Mouse (Mus musculus) neural tube, embryonic 14.5 days (tissue): ENCODE results near the gene Prelid3b. TPM values are rescaled to one million over a fixed set of nuclear protein-coding genes. Genes with fewer than 3 reads are reported as not detected.

ENCODE experiments used
- ATAC-seq: fragments of 200-750 bp; cut with Nextera tagmentation; 2 replicates; pipeline ENCODE4 v1.8.0; 2017; ENCODE audit warnings: low read depth, mild to moderate bottlenecking, moderate TSS enrichment, moderate library complexity
- H3K27ac ChIP-seq: fragments of 300-500 bp; sonication (generic); 2 replicates; pipeline ENCODE4 v1.5.1; 2014; ENCODE audit warnings: low read depth, mild to moderate bottlenecking, control low read depth, low read length, moderate library complexity, mixed read lengths
- H3K27me3 ChIP-seq: fragments of 300-500 bp; sonication (generic); 2 replicates; pipeline ENCODE4 v1.6.1; 2014; ENCODE audit warnings: low read length; ENCODE audit not compliant: control insufficient read depth, insufficient read depth
- H3K36me3 ChIP-seq: fragments of 300-500 bp; sonication (generic); 2 replicates; pipeline ENCODE4 v1.6.1; 2014; ENCODE audit warnings: low read length, mixed read lengths; ENCODE audit not compliant: control insufficient read depth, insufficient read depth
- H3K4me1 ChIP-seq: fragments of 300-500 bp; sonication (generic); 2 replicates; pipeline ENCODE4 v1.6.1; 2014; ENCODE audit warnings: low read length; ENCODE audit not compliant: control insufficient read depth, insufficient read depth
- H3K4me2 ChIP-seq: fragments of 300-500 bp; sonication (generic); 2 replicates; pipeline ENCODE4 v1.6.1; 2014; ENCODE audit warnings: mild to moderate bottlenecking, low read depth, low read length, control low read depth
- H3K4me3 ChIP-seq: fragments of 300-500 bp; sonication (generic); 2 replicates; pipeline ENCODE4 v1.5.1; 2014; ENCODE audit warnings: low read depth, low read length, control low read depth, mixed read lengths
- H3K9ac ChIP-seq: fragments of 300-500 bp; sonication (generic); replicated peaks from 2 replicates; pipeline ENCODE4 v1.6.1; 2014; ENCODE audit warnings: low read depth, mild to moderate bottlenecking, control low read depth, low read length, mixed read lengths
- H3K9me3 ChIP-seq: fragments of 300-500 bp; sonication (generic); 2 replicates; pipeline ENCODE4 v1.6.1; 2016; ENCODE audit warnings: low read length; ENCODE audit not compliant: control insufficient read depth
- WGBS: fragments of 180-500 bp; shearing (Covaris S2); extraction: QIAGEN DNeasy Blood & Tissue Kit; methylation state at CpG from one replicate; pipeline ENCODE4 v1.1.7; 2014; 5-methylcytosine and 5-hydroxymethylcytosine counted together
- polyA plus RNA-seq: library from polyadenylated mRNA; unstranded; fragments of >200 nt; fragmentation: Nextera tagmentation; extraction: Ambion mirVana; gene quantifications from 2 replicates; pipeline ENCODE4 v1.2.1, GENCODE M21; 2014

Gene Prelid3b
- polyA plus RNA-seq, 1 experiment from 2014 or later, result 112 TPM

- Histone ChIP-seq H3K36me3 (peaks cover 7% of the 10 kb centered on the region; the same call in 1 of the 2 replicates), H3K4me3 (no peak overlapping the region), H3K9ac (no peak overlapping the region), H3K4me2 (no peak overlapping the region), H3K9me3 (no peaks in the 10 kb centered on the region), H3K27me3 (no peaks in the 10 kb centered on the region), H3K4me1 (no peaks in the 10 kb centered on the region), H3K27ac (no peak overlapping the region)
- 93% methylated on average over 7 of the region's 7 CpGs for WGBS
- ATAC-seq, result no peak
These were observed 2.0 kb downstream of the Prelid3b start for GRCm38 (mm10) chr2:174470786-174471405.

GRCm38 (mm10) chr2:174470333-174470732 lies 2.5 kb downstream of the Prelid3b start:
- no peak for ATAC-seq
- peaks cover 7% of the 10 kb centered on the region; the same call in 1 of the 2 replicates for H3K36me3 ChIP-seq
- 89% methylated on average over 4 of the region's 4 CpGs for WGBS
- no peak overlapping the region for H3K9ac ChIP-seq
- H3K27me3 ChIP-seq, result no peaks in the 10 kb centered on the region
- no peaks in the 10 kb centered on the region for H3K9me3 ChIP-seq
- H3K4me2 ChIP-seq, result no peak overlapping the region
- H3K27ac ChIP-seq, result no peak overlapping the region
- no peaks in the 10 kb centered on the region for H3K4me1 ChIP-seq
- H3K4me3 ChIP-seq, result no peak overlapping the region

DNA sequence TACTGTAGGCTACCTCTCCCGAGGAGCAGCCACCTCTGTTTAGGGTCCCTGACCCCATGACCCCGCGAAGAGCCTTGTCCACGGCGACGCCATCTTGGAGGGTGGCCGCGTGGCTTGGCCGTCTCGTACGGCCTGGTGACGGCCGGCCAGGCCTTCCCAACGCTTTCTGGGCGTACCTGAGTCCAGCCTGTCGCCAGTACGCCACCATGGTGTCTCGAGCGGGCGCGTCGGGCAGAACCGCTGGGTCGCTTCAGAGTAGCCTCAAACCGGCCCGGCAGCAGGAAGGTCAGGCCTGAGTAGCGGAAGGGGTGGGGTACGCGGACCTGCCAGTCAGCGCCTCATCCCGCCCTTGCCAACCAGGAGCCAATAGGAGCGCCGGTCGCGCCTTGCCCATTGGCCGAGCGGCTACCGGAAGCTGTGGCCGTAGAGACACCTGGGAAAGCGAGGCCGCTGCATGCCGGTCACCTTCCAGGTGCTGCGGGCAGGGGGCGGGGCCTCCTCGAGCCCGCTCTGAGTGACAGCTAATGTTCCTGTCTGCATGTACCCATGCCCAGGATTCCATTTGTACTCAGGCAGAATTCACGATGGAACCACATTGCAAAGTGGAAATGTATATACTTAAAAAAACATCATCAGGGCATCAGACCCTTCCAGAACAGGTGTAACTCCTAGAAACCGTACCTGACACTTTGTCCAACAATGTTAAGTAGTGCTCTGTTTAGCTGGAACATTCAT lies 8.9 kb downstream of the Prelid3b start, which contains the start of gene Atp5e:
Atp5e (minus strand) TSS at position 317 of the 735 bp plus-strand sequence.
- Histone ChIP-seq H3K9ac (peak within 1 kb of the TSS; percentile 89), H3K4me2 (peak within 1 kb of the TSS; percentile 97), H3K36me3 (peaks cover 25% of the 10 kb centered on the region), H3K4me3 (peak within 1 kb of the TSS; percentile 92), H3K4me1 (peaks cover 7% of the 10 kb centered on the region), H3K9me3 (no peaks in the 10 kb centered on the region), H3K27ac (peak within 1 kb of the TSS; percentile 69; the same call in 1 of the 2 replicates), H3K27me3 (no peaks in the 10 kb centered on the region)
- peak; percentile 100 for ATAC-seq
- 2% methylated on average over 47 of the region's 48 CpGs for WGBS

DNA sequence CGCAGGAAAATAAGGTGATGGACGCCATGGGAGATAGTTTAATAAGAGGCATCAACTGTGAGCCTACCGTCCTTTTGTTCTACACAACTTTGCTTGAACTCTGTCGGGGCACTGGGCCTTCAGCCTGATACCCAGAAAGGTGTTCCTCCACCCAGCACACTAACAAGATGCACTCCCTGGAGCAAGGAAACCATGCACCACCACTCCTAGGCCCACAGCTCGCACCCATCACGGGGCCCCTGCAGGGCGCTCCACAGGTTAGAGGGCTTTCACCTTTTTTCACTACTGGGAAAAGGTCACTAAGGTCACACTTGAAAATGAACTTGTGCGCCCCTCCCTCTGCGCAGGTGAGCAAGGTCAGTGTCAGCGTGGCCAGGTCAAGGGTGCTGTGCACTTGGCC lies 9.5 kb downstream of the Prelid3b start:
- no peaks in the 10 kb centered on the region for H3K9me3 ChIP-seq
- peaks cover 7% of the 10 kb centered on the region for H3K4me1 ChIP-seq
- H3K27me3 ChIP-seq, result no peaks in the 10 kb centered on the region
- peak overlapping the region; percentile 69; the same call in 1 of the 2 replicates for H3K27ac ChIP-seq
- H3K4me3 ChIP-seq, result peak overlapping the region; percentile 92
- peak overlapping the region; percentile 89 for H3K9ac ChIP-seq
- peak; percentile 39; the same call in 1 of the 2 replicates for ATAC-seq
- WGBS, result 38% methylated on average over 10 of the region's 10 CpGs
- H3K36me3 ChIP-seq, result peaks cover 22% of the 10 kb centered on the region
- peak overlapping the region; percentile 97 for H3K4me2 ChIP-seq

GRCm38 (mm10) chr2:174459365-174459764 lies 13.5 kb downstream of the Prelid3b start:
- no peak overlapping the region for H3K4me2 ChIP-seq
- no peak overlapping the region for H3K27ac ChIP-seq
- no peak overlapping the region for H3K9ac ChIP-seq
- no peaks in the 10 kb centered on the region for H3K9me3 ChIP-seq
- peaks cover 14% of the 10 kb centered on the region for H3K36me3 ChIP-seq
- ATAC-seq, result no peak
- 65% methylated on average over 2 of the region's 2 CpGs for WGBS
- H3K4me1 ChIP-seq, result peaks cover 7% of the 10 kb centered on the region
- no peak overlapping the region for H3K4me3 ChIP-seq
- H3K27me3 ChIP-seq, result no peaks in the 10 kb centered on the region

DNA sequence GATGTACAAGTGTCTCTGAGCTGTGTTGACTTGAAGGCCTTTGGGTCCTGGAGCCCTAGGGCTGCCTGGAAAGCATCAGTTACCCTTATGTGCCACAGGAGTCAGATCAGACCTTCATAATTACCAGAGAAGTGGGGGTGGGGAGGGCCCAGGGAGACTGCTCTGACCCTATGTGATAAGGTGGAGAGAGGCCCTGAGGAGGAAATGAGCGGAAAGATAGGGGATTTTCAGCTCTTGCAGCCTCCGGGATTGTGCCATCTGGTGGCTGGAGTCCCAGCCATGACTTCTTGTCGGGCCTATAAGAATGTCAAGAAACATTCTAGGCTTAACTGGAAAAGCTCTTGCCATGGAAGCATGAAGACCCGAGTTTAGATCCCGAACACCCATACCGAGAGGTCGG lies 19.2 kb downstream of the Prelid3b start:
- Histone ChIP-seq H3K4me2 (no peak overlapping the region), H3K36me3 (no peaks in the 10 kb centered on the region), H3K27ac (no peak overlapping the region), H3K9me3 (no peaks in the 10 kb centered on the region), H3K27me3 (no peaks in the 10 kb centered on the region), H3K9ac (no peak overlapping the region), H3K4me3 (no peak overlapping the region), H3K4me1 (no peaks in the 10 kb centered on the region)
- WGBS, result 81% methylated on average over 7 of the region's 7 CpGs
- no peak for ATAC-seq

GRCm38 (mm10) chr2:174450353-174450752 lies 22.5 kb downstream of the Prelid3b start, which contains the start of gene Tubb1:
Tubb1 (plus strand) TSS chr2:174450695.
- H3K4me1 ChIP-seq, result no peaks in the 10 kb centered on the region
- H3K27ac ChIP-seq, result no peak within 1 kb of the TSS
- no peak within 1 kb of the TSS for H3K9ac ChIP-seq
- no peak for ATAC-seq
- no peak within 1 kb of the TSS for H3K4me3 ChIP-seq
- H3K36me3 ChIP-seq, result no peaks in the 10 kb centered on the region
- H3K27me3 ChIP-seq, result no peaks in the 10 kb centered on the region
- H3K4me2 ChIP-seq, result no peak within 1 kb of the TSS
- 77% methylated on average over 4 of the region's 4 CpGs for WGBS
- H3K9me3 ChIP-seq, result no peaks in the 10 kb centered on the region

DNA sequence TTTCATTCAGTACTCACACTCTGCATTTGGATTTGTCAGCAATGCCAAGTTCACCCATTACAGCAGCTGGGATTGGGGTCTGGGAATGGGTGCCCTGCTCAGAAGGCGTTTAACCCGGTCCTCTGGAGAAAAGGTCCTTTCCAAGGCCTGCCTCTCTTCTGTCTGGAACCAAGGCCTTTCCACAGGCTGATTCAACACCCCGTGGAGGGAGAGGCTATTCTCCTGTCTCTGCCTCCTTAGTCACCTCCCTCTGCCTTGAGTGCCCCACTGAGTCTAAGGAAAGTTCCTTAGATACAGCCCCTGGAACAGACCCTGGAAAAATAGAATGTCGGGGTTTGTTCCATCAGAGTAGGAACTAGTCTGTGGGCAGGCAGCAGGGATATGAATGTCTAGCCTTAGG lies 24.5 kb downstream of the Prelid3b start:
- no peak for ATAC-seq
- Histone ChIP-seq H3K36me3 (no peaks in the 10 kb centered on the region), H3K9ac (no peak overlapping the region), H3K4me1 (no peaks in the 10 kb centered on the region), H3K27me3 (no peaks in the 10 kb centered on the region), H3K27ac (no peak overlapping the region), H3K4me3 (no peak overlapping the region), H3K4me2 (no peak overlapping the region), H3K9me3 (no peaks in the 10 kb centered on the region)
- WGBS, result 84% methylated on average over 4 of the region's 4 CpGs

DNA sequence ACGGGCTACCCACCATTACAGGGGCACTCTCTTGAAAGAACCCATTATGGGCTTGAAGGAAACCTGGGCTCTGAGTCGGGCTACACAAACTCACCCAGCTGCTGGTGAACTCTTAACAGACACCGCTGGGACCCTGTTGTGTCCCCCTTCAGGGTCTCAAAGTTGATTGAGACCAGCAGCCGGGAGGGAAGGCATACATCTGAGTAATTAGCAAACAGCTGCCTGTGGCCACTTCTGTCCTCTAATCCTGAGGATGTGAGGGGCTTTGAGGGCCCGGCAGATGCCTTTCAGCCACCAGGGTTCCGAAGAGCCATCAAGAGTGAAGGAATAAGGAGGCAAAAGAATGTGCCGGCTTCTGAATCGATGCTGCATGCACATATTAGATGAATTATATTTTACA lies 26.0 kb downstream of the Prelid3b start:
- WGBS, result 75% methylated on average over 8 of the region's 8 CpGs
- no peak for ATAC-seq
- no peak overlapping the region for H3K27ac ChIP-seq
- H3K27me3 ChIP-seq, result no peaks in the 10 kb centered on the region
- no peaks in the 10 kb centered on the region for H3K4me1 ChIP-seq
- no peaks in the 10 kb centered on the region for H3K36me3 ChIP-seq
- H3K9ac ChIP-seq, result no peak overlapping the region
- H3K9me3 ChIP-seq, result no peaks in the 10 kb centered on the region
- no peak overlapping the region for H3K4me3 ChIP-seq
- H3K4me2 ChIP-seq, result no peak overlapping the region
